In genomic region chr7:143053008-143053899, GRCm38 (mm10) we compare ENCODE assay signal across 7 mouse cellular contexts. TPM values are rescaled to one million over a fixed set of nuclear protein-coding genes. Genes with fewer than 3 reads are reported as not detected.
A peak's percentile ranks its signal among the peaks of the same experiment; 100 is the strongest.
DNase-seq lines count a peak whose midpoint lies in the region; ATAC-seq and TF ChIP-seq lines count a peak whose summit lies in the region.

No protein-coding gene starts in this region.

- peak overlapping the region; percentile 75 for H3K27ac ChIP-seq in limb, embryonic 11.5 days (replicated peaks; ENCODE audit: low read depth, low read length)
- peak overlapping the region; percentile 96 for H3K27ac ChIP-seq in midbrain, embryonic 10.5 days (replicated peaks)
- H3K27ac ChIP-seq in spleen, adult 2 months (ENCODE audit: insufficient read depth, low read length) = peak overlapping the region; percentile 72

- peak overlapping the region; percentile 98 for H3K4me3 ChIP-seq in limb, embryonic 11.5 days (ENCODE audit: low read depth, low read length)
- peak overlapping the region; percentile 95 for H3K4me3 ChIP-seq in midbrain, embryonic 10.5 days
- H3K4me3 ChIP-seq in spleen, adult 2 months (ENCODE audit: extremely low read depth, insufficient read depth, insufficient read length) = peak overlapping the region; percentile 63

- 0 out of 2 replicates have a peak, but pooled peaks have one; percentile 29 for TF ChIP-seq CTCF in spleen, adult 2 months (IDR thresholded peaks at IDR 0.05; ENCODE audit: extremely low read depth, insufficient read depth, insufficient read length, insufficient replicate concordance)

- no peaks in the 10 kb centered on the region for H3K27me3 ChIP-seq in limb, embryonic 11.5 days (ENCODE audit: control insufficient read depth, insufficient read depth, low read length)
- H3K27me3 ChIP-seq in midbrain, embryonic 10.5 days (ENCODE audit: low read depth, poor library complexity, severe bottlenecking) = no peaks in the 10 kb centered on the region
- no peaks in the 10 kb centered on the region for H3K27me3 ChIP-seq in spleen, adult 2 months (ENCODE audit: control insufficient read depth, insufficient read depth, low read length)

- H3K4me1 ChIP-seq in limb, embryonic 11.5 days (ENCODE audit: control insufficient read depth, insufficient read depth, low read length) = peaks cover 24% of the 10 kb centered on the region
- H3K4me1 ChIP-seq in midbrain, embryonic 10.5 days = peaks cover 43% of the 10 kb centered on the region
- H3K4me1 ChIP-seq in spleen, adult 2 months (ENCODE audit: control insufficient read depth, insufficient read depth, insufficient read length) = peaks cover 45% of the 10 kb centered on the region; the same call in 1 of the 2 replicates

- ATAC-seq in activated CD4-positive, CD25-positive, alpha-beta regulatory T cell, adult 4 months = peak; percentile 15
- peak; percentile 32 for ATAC-seq in inflammation-experienced regulatory T-cells, adult 6 months
- peak; percentile 75 for ATAC-seq in limb, embryonic 11.5 days (ENCODE audit: insufficient number of reproducible peaks, low FRiP score, low TSS enrichment, low read depth)

- intact Hi-C loops in gastrocnemius, postnatal 14 days (cut with DNase I; ENCODE audit: low total_unique reads) = loop anchor here (5.0 kb wide), 1 partner anchor 36 kb away; no protein-coding TSS in a partner anchor

- no peaks in the 10 kb centered on the region for H3K36me3 ChIP-seq in limb, embryonic 11.5 days (ENCODE audit: control insufficient read depth, insufficient read depth, low read length)
- peaks cover 37% of the 10 kb centered on the region for H3K36me3 ChIP-seq in midbrain, embryonic 10.5 days
- H3K36me3 ChIP-seq in spleen, adult 2 months (ENCODE audit: control insufficient read depth, insufficient read depth, low read length) = no peaks in the 10 kb centered on the region

- under 1% methylated on average over 46 of the region's 46 CpGs for WGBS in limb, embryonic 11.5 days
- under 1% methylated on average over 46 of the region's 46 CpGs for WGBS in midbrain, embryonic 10.5 days
- WGBS in spleen, adult 2 months = under 1% methylated on average over 46 of the region's 46 CpGs

- peak; percentile 48 to 55 for DNase-seq in cerebellum, postnatal 36 days
- peak; percentile 77 for DNase-seq in gastrocnemius, postnatal 14 days
- peak; percentile 77 for DNase-seq in limb, embryonic 11.5 days (ENCODE audit: low spot score)
- peak; percentile 71 for DNase-seq in midbrain, embryonic 10.5 days (ENCODE audit: low spot score)
- peak in 1 of 2 experiments; percentile 52 for DNase-seq in spleen, adult 2 months (ENCODE audit: low read depth in 1 of 2, low spot score in 2 of 2)

- no peaks in the 10 kb centered on the region for H3K9me3 ChIP-seq in limb, embryonic 11.5 days (ENCODE audit: control insufficient read depth, low read length)
- H3K9me3 ChIP-seq in midbrain, embryonic 10.5 days (replicated peaks) = no peaks in the 10 kb centered on the region

- peak overlapping the region; percentile 91 for H3K9ac ChIP-seq in limb, embryonic 11.5 days (ENCODE audit: low read length)

- H3K4me2 ChIP-seq in limb, embryonic 11.5 days (ENCODE audit: low read depth, severe bottlenecking) = peak overlapping the region; percentile 89

- TF ChIP-seq POLR2A in spleen, adult 2 months (IDR thresholded peaks at IDR 0.05; ENCODE audit: low read depth, low read length) = no peak

RNA-seq across cellular contexts. Expression of gene Cd81, which starts 0.7 kb away (rescaled TPM):
- 100 to 1,000 TPM; 155 to 235 TPM for polyA plus RNA-seq in activated CD4-positive, CD25-positive, alpha-beta regulatory T cell, adult 4 months (2017; shearing (Covaris generic))
- 100 to 1,000 TPM; 176 to 209 TPM for total RNA-seq in gastrocnemius, postnatal 14 days (2021)
- polyA plus RNA-seq in inflammation-experienced regulatory T-cells, adult 6 months (2017; shearing (Covaris generic)) = 100 to 1,000 TPM; 237 to 292 (median 262) TPM
- polyA plus RNA-seq in limb, embryonic 11.5 days (2014; fragmentation: Nextera tagmentation; extraction: Ambion mirVana) = 317 and 321 TPM in 2 replicates
- 267 and 279 TPM in 2 replicates for polyA plus RNA-seq in midbrain, embryonic 10.5 days (2016; fragmentation: Nextera tagmentation; extraction: Ambion mirVana)
- 300 and 352 TPM in 2 replicates for polyA plus RNA-seq in spleen, adult 2 months (2012; rRNA removed)

RNA-seq across cellular contexts. Expression of gene Tssc4, which starts 15.8 kb away (rescaled TPM):
- 10 to 100 TPM; 22.8 to 50.7 TPM for polyA plus RNA-seq in activated CD4-positive, CD25-positive, alpha-beta regulatory T cell, adult 4 months (2017; shearing (Covaris generic))
- total RNA-seq in gastrocnemius, postnatal 14 days (2021) = 10 to 100 TPM in 1 of 2 experiments, 1 to 10 TPM in 1; 9.8 to 12.2 TPM
- 10 to 100 TPM; 35.5 to 40.4 (median 37.4) TPM for polyA plus RNA-seq in inflammation-experienced regulatory T-cells, adult 6 months (2017; shearing (Covaris generic))
- polyA plus RNA-seq in limb, embryonic 11.5 days (2014; fragmentation: Nextera tagmentation; extraction: Ambion mirVana) = 76.9 and 82.1 TPM in 2 replicates
- 136 and 142 TPM in 2 replicates for polyA plus RNA-seq in midbrain, embryonic 10.5 days (2016; fragmentation: Nextera tagmentation; extraction: Ambion mirVana)
- 62.9 and 85.0 TPM in 2 replicates for polyA plus RNA-seq in spleen, adult 2 months (2012; rRNA removed)

RNA-seq across cellular contexts. Expression of gene Trpm5, which starts 41.2 kb away (rescaled TPM):
- polyA plus RNA-seq in activated CD4-positive, CD25-positive, alpha-beta regulatory T cell, adult 4 months (2017; shearing (Covaris generic)) = not detected
- total RNA-seq in gastrocnemius, postnatal 14 days (2021) = under 1 TPM; 0.38 to 0.51 TPM
- polyA plus RNA-seq in inflammation-experienced regulatory T-cells, adult 6 months (2017; shearing (Covaris generic)) = under 1 TPM in 1 of 3 experiments, not detected in 2; 0.68 TPM
- 2.4 and 2.9 TPM in 2 replicates for polyA plus RNA-seq in limb, embryonic 11.5 days (2014; fragmentation: Nextera tagmentation; extraction: Ambion mirVana)
- 0.62 and 0.93 TPM in 2 replicates for polyA plus RNA-seq in midbrain, embryonic 10.5 days (2016; fragmentation: Nextera tagmentation; extraction: Ambion mirVana)
- polyA plus RNA-seq in spleen, adult 2 months (2012; rRNA removed) = 0.66 and 0.95 TPM in 2 replicates

RNA-seq across cellular contexts. Expression of gene Tspan32, which starts 48.4 kb away (rescaled TPM):
- polyA plus RNA-seq in activated CD4-positive, CD25-positive, alpha-beta regulatory T cell, adult 4 months (2017; shearing (Covaris generic)) = 100 to 1,000 TPM; 419 to 490 TPM
- under 1 TPM; 0.22 to 0.47 TPM for total RNA-seq in gastrocnemius, postnatal 14 days (2021)
- 100 to 1,000 TPM; 280 to 663 (median 591) TPM for polyA plus RNA-seq in inflammation-experienced regulatory T-cells, adult 6 months (2017; shearing (Covaris generic))
- polyA plus RNA-seq in limb, embryonic 11.5 days (2014; fragmentation: Nextera tagmentation; extraction: Ambion mirVana) = 3.8 and 4.8 TPM in 2 replicates
- polyA plus RNA-seq in midbrain, embryonic 10.5 days (2016; fragmentation: Nextera tagmentation; extraction: Ambion mirVana) = 4.7 and 6.0 TPM in 2 replicates
- 82.8 and 89.4 TPM in 2 replicates for polyA plus RNA-seq in spleen, adult 2 months (2012; rRNA removed)

RNA-seq across cellular contexts. Expression of gene Kcnq1, which starts 52.9 kb away (rescaled TPM):
- not detected for polyA plus RNA-seq in activated CD4-positive, CD25-positive, alpha-beta regulatory T cell, adult 4 months (2017; shearing (Covaris generic))
- 1 to 10 TPM in 1 of 2 experiments, under 1 TPM in 1; 0.84 to 1.4 TPM for total RNA-seq in gastrocnemius, postnatal 14 days (2021)
- under 1 TPM in 2 of 3 experiments, not detected in 1; 0.19 to 0.42 TPM for polyA plus RNA-seq in inflammation-experienced regulatory T-cells, adult 6 months (2017; shearing (Covaris generic))
- polyA plus RNA-seq in limb, embryonic 11.5 days (2014; fragmentation: Nextera tagmentation; extraction: Ambion mirVana) = 1.5 and 1.7 TPM in 2 replicates
- 0.69 and 1.1 TPM in 2 replicates for polyA plus RNA-seq in midbrain, embryonic 10.5 days (2016; fragmentation: Nextera tagmentation; extraction: Ambion mirVana)
- polyA plus RNA-seq in spleen, adult 2 months (2012; rRNA removed) = 1.1 and 1.2 TPM in 2 replicates

Comparison
In these comparisons a context has a peak if more than half of its experiments do, and no peak if none do; other contexts are left out.
1. ATAC-seq: peak in every context shown above with its lines; median percentile 75 in limb, embryonic 11.5 days; 32 in inflammation-experienced regulatory T-cells, adult 6 months; 15 in activated CD4-positive, CD25-positive, alpha-beta regulatory T cell, adult 4 months.